Mouse (Mus musculus): Measurements from ENCODE around the gene Acin1.

DNA sequence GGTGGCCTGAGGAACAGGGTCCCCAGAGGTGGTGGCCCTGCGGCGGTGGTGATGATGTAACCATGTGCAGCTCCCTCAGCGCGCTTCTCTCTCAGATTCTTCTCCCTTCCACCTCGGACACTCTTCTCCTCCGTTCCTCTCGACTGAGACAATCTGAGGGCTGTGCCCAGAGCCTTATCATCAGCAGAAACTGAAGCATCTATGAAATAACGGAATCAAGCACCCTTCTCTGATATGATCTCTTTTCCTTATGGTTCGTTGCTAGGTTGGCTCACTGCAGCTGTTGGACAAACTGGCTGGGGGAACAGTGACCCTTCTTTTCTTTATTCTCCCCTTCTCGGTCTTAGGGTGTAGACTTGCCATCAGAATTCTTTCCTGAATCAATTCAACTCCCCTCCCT lies 16.5 kb upstream of the Acin1 start:
- TF ChIP-seq CTCF (IDR thresholded peaks at IDR 0.05; ENCODE audit: extremely low read depth, insufficient read length, insufficient replicate concordance, low read depth, low read length) (no peak), POLR2A (IDR thresholded peaks at IDR 0.05; ENCODE audit: low read depth, low read length) (no peak)

All from small intestine, adult 2 months (tissue).